Mouse (Mus musculus) telencephalon, adult 2 months (tissue): ENCODE measurements around the gene Art3.
"Not testable (repeated sequence)": the region's sequence is repeated elsewhere in the genome, so short reads cannot be mapped to it uniquely, and the experiment has no call there.

ENCODE experiments used
- DNase-seq: peaks from one replicate; pipeline ENCODE4 v3.0.0-alpha.2; 2011; ENCODE audit warnings: low read depth, low spot score

The Art3 gene

GRCm38 (mm10) chr5:92336743-92337142 is 5.1 kb downstream of the Art3 start:
- DNase-seq, result no peak

DNA sequence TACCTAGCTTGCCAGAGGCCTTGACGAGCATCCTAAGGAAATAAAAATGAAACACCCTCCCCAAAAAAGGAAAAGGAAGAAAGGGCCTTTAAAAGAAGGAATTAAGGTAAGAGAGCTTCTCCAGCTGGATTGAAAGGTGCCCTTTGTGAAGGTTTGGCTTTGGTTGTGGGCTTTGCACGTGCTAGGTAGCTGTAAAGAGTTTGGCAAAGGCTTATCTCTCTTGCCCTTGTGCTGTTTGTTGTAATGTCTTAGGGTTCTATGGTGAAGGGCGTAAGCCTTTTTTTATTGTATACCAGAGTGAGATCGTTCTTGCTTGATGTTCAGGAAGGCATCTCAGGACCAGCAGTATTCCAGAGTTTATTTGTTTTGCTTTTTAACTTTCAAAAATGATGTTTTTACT is 9.0 kb downstream of the Art3 start:
- no peak for DNase-seq

- no peak for DNase-seq
These were observed 13.4 kb downstream of the Art3 start for GRCm38 (mm10) chr5:92345006-92345405.

GRCm38 (mm10) chr5:92348794-92349413 is 17.3 kb downstream of the Art3 start, which contains the start of gene Cxcl10:
Cxcl10 (minus strand) TSS chr5:92348889.
- DNase-seq, result no peak

- no peak for DNase-seq
These were observed 18.1 kb downstream of the Art3 start for GRCm38 (mm10) chr5:92349731-92350130.

- DNase-seq, result not testable (repeated sequence)
These were observed 21.1 kb downstream of the Art3 start for GRCm38 (mm10) chr5:92352716-92353115.

DNA sequence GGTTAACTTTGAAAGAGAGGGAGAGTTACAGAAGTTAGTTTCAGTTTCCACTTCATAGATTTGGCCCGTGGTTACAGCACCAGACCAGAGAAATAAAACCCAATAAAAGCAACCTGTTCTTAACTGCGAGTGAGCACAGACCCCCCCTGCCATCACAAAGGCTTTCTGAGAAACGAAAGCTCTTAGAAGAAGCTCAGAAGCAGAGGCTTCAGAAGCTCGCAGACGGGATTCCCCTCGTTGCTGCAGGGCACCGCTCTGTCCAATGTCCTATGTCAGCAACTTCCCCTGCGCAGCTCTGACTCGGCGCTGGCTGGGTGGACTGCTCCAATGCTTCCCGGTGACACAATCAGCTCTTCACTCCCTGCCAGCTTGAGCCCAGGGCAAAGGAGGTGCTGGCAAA is 21.9 kb downstream of the Art3 start:
- no peak for DNase-seq

DNA sequence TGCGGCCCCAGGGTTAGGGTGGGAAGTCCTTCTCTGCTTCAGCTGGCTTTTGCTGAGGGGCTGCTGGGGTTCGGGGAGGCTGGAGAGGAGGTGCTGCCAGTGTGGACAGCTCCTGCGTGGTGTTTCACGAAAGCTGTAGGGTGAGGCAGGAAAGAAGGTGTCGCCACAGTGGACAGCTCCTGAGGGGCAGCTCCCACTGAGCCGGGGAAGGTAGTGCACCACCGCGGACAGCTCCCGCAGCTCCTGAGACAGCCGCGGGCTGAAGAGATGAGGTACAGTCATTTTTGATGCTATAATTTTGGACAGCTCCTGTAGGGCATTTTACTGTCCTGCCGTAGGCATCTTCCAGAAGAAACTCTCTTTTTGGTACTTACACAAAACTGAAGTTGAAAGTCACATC is 26.4 kb downstream of the Art3 start:
- DNase-seq, result no peak

DNA sequence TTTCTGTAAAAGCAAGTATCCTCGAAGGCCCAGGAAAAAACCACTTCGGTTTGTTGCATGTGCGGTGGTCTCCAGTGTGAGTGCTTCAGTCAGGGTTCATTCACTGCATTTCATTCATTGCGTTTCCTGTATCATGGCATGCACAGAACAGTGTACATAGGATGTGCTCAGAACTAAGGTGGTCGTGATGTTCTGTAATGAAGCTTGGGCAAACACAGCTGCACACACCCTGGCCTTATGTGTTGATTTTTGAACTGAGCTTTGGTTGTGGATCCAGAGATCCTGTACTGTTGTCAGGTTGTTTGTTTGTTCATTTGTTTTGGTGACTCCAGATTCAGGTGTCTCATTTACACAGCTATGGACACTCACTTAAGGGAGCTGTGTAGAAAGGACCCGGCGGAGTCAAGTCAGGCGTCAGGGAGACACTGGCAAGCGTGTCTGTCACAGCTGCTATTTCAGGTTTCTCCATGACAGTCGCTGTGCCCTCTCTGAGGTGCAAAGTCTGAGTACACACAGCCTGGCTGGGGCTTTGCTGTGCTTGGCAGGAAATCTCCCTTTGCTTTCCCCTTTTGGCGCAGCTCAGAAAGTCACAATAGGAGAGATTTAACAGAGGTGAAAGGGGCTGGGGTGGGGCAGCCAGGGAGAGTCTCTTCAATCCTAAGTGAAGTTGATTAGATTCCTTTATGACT is 27.3 kb downstream of the Art3 start:
- no peak for DNase-seq

DNA sequence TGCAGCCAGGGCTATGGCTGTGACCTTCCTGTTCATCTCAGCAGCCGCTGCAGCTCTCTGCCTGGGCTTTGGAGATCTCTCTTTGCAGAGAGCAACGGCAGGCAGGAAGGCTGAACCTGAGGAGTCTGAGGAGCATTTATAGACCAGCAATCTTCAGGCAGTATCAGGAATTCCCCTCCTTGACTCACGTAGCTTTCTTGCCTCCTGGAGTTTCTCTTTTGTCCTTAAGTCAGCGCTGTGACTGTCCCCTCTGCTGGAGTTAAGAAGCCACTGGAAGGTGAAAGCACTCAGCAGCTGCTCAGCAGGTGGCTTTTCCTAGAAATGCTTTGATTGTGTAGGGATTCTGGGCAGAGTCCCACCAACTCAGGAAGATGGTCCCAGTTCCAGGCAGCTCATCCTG is 31.6 kb downstream of the Art3 start:
- DNase-seq, result no peak

- no peak for DNase-seq
These were observed 32.4 kb downstream of the Art3 start for GRCm38 (mm10) chr5:92364011-92364410.

DNA sequence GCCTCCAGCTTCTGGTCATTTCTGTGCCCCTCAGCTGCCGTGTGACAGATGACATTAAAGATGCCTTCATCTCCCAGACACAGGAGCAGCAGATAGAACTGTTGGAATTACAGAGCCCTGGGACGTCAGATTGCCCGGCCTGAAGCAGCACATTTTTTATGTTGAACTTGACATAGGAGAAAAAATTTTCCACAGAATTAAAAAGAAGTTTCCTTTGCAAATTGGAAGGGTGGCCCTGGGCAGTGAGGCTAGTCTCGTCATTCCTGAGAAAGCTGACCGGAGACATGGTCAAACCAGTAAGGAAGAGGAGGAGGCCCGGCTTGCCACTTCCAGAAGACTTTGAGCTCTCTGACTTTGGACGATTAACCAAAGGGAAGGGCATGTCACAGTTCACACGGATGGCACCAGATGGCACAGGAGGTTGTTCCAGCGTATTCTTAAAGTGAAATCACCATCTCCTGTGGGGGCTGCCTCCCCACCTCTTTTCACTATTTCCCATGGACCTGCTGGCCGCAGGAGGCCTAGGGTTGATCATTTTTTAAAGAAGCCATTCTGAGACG is 33.6 kb downstream of the Art3 start:
- no peak for DNase-seq

DNA sequence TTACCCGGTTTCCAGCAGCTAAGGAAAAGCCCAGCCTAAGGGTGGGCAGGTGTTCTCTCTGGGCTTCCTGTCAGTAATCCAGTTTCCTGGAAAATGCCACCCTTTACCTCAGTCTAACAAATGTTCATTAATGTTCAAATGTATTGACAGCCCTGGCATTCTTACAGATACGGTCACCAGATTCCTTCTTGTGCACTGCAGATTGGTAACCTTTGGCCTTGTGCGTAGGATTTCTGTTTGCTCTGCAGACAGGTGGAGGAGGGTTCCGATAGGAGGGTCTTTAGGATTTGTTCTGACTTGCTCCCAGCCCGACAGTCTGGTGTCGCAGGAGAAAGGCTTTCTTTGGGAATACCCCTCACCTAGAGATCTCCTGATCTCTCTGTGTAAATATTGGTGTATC is 34.9 kb downstream of the Art3 start:
- DNase-seq, result no peak

- no peak for DNase-seq
These were observed 36.8 kb downstream of the Art3 start for GRCm38 (mm10) chr5:92368392-92368791.

GRCm38 (mm10) chr5:92369151-92369994 is 37.7 kb downstream of the Art3 start:
- peak; percentile 40 for DNase-seq

- DNase-seq, result no peak
These were observed 38.8 kb downstream of the Art3 start for GRCm38 (mm10) chr5:92370392-92370791.

GRCm38 (mm10) chr5:92370891-92371290 is 39.3 kb downstream of the Art3 start:
- DNase-seq, result no peak

GRCm38 (mm10) chr5:92371361-92371976 is 39.8 kb downstream of the Art3 start:
- no peak for DNase-seq

DNA sequence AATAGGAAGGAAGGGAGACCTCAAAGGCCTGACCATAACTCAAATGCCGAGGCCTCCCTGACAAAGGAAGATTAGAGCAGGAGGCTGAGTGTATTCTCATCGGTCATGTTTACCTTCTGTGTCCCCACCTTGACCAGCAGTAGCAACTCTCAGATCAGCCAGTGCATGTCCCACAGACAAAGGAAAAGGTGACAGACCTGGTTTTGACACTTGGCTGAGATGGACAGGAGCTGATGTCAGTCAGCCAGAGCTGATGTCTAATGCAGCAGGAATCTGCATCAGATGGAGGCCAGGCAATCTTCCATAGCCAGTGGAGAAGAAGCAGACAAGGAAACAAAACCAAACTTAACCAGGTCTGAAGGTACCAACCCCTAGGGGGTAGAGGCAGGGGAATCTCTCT is 41.0 kb downstream of the Art3 start:
- no peak for DNase-seq

- DNase-seq, result no peak
These were observed 43.1 kb downstream of the Art3 start for GRCm38 (mm10) chr5:92374721-92375142.

DNA sequence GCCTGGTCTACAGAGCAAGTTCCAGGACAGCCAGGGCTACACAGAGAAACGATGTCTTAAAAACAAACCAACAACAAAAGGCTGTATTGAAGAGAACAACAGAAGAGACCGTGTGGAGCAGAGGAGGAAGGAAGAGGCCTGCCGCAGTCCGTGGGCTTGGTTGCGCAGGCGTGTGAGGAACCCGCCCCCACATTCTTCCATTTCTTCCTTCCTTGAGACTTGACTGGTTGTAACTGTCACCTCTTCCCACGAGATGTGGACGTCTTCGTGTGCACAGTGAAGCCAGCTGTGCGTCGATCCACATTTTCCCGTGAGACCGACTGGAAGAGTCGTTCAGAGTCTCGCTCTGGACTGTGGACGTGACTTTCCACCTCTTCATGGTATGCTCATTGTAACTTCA is 43.7 kb downstream of the Art3 start:
- no peak for DNase-seq
